Mouse (Mus musculus) adrenal gland, postnatal 10 days (tissue): ENCODE measurements around the gene Galnt6. TPM values are rescaled to one million over a fixed set of nuclear protein-coding genes. Genes with fewer than 3 reads are reported as not detected.
"Not testable (repeated sequence)": the region's sequence is repeated elsewhere in the genome, so short reads cannot be mapped to it uniquely, and the experiment has no call there.

Experiments
- DNase-seq: peaks from one replicate; pipeline ENCODE4 v3.0.0; 2021; ENCODE audit warnings: mixed read lengths
- long read RNA-seq, 2 experiments: library from polyadenylated mRNA; stranded (forward); transcript quantifications; one replicate each; pipeline ENCODE4 v2.0.0; 2021
- total RNA-seq, 2 experiments: library from RNA; stranded (reverse); gene quantifications; 2 replicates each; pipeline ENCODE4 v1.2.3; 2021

Galnt6 gene
- 1 to 10 TPM; 9.6 to 9.9 TPM for total RNA-seq
- long read RNA-seq, experiment 1, partial matches to known transcripts = 2 of 9 reads
- long read RNA-seq, experiment 1, other reads (novel, unspliced or antisense) = 2 of 9 reads
- long read RNA-seq, experiment 2, partial matches to known transcripts = 1 of 5 reads
- long read RNA-seq, experiment 2, other reads (novel, unspliced or antisense) = 0 of 5 reads

DNA sequence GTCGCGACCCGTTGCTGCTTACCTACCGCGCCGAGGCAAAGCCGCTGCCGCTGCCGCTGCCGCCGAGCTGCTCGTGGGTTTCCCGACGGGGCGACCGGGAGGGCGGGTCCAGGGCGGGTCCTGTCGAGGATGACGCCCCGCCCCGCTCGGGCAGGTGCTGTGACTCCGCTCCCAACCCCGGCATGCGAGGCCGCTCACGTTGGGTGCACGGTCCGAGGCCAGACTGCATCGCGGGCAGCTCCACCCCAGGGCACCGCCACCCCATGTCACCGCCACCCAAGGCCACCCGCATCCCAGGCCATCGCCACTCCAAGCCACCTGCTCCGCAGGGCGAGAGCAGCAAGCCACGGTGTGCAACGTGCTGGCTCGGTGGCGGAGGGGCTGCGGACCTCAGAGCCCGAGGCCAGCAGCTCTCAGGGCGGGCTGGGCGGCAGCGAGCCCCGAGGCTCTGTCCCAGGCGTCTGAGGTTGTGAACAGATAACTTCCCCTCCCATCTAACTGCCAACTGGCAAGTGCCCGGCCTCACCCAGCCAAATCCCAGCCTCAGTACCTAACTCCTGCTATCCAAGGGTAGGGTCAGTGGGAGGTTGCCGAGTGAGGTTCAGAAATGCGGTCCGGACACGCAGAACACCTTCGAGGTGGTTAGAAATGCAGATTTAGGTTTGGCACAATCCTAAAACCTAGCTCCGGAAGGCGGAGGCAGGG, at the start of gene Galnt6:
TSS of gene Galnt6 (minus strand) at position 96 of the 705 bp plus-strand sequence.
- DNase-seq = peak; percentile 35

DNA sequence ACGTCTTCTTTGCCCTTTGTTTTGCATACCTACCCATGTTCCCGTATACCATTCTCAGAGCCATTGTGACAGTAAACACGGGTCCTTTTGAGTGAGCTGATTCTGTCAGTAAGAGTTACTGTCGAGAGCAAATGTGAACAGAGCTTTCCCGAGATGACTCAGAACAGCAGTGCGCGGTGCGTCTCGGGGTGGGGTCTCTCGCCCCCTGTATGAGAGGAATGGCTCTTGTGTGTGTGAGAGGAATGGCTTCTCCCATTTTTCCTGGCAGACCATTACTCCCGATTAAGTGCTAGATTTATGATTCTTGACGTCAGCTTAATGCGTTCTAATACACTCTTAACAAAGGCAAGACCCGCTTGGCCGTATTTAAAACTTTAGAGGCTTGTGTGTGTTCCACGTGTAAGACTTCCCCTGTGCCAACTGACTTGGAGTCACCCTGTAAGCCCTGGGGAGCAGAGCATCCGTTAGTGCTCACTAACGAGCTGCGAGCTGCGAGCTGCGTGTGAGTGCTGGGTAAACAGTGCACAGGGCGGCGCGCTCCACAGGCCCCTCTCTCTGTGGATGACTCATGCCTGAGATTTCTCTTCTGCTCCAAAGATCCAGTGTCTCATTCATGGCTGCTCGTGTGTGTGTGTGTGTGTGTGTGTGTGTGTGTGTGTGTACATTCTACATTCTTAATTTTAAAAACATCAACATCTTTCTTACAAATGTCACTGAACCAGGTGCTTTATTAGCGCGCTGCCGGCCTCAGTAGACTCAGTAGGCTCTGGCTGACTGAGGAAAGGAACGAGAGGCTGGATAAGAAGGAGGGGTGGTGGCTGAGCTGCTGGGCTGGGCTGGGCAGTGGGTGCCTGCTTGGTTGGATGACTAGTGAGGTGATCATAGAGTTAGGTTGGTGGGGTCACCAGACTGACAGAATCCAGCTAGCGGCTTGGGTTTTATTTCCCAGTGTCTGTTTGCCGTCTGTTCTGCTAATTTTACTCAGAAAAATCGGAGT, 48.1 kb upstream of the Galnt6 start:
- DNase-seq = peak; percentile 60

DNA sequence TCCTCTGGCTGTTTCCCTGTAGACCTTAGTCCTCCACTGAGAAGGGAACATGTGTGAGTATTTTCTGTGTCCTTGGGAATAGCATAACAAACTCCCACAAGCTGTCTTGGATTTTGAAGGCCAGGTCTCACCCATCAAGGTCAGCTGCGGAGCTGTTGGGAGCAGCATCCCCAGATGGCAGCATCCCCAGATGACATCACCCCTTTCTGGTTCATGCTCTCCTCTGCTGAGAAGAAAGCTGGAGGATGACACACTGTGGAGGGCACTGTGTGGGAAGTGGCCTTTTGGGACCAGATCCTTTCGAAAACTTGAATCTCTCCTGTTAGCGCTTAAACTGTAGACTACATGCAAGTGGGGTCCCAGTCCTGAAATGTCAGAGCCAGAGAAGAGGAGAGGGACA, 47.2 kb upstream of the Galnt6 start:
- DNase-seq = peak; percentile 48

DNA sequence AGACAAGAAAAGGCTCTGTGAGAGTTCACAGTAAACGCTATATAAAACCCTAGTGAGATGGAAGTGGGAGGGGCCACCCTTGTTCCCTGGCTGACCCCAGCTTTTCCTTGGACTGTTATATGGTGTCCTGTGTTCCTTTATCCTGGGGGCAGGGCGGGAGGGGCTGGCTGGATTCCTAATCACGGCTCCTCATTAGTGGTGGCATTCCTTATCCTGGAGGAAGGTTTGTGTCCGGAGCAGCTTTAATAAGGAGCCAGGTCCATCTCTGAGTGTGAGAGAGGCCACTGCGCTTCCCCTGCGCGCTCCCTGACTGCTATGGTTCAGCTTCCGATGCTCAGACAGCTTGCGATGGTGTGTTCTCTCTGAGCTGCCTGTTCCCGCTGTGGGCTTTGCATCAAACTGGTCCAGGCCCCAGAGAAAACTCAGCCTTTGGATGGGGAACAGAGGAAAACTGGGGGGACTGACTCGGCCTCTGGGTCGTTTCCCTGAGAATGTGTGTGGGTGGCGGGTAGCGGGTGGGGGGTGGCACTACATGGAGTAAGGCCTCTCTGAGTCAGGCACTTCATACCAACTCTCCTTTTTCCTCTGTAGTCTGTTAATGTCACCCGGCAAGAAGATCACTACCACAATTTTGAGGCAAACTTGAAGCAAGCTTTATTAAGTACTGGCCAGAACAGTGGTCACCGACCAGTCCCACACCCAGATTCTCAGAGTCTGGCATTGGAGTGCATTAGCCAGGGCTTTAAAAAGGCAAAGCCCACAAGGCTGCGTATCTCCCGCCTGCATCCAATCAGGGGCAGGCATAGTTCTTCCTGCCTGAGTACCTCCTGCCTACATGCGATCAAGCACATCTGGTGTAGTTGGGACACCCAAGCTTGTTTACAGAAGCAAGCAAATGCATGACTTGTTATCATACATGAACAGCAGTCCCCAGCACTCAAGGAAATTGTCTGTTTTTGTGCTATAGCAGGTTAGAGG, 46.3 kb upstream of the Galnt6 start:
- no peak for DNase-seq

DNA sequence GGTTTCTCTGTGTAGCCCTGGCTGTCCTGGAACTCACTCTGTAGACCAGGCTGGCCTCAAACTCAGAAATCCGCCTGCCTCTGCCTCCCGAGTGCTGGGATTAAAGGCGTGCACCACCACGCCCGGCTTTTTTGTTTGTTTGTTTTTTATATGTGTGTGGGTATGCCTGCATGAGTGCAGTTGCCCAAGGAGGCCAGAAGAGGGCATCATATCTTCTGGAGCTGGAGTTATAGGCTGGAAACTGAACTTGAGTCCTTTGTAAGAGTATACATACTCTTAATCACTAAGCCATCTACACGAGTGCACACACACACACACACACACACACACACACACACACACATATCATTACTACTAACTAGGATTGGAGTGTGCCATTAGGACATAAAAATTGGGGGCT, 44.7 kb upstream of the Galnt6 start:
- DNase-seq = not testable (repeated sequence)

DNA sequence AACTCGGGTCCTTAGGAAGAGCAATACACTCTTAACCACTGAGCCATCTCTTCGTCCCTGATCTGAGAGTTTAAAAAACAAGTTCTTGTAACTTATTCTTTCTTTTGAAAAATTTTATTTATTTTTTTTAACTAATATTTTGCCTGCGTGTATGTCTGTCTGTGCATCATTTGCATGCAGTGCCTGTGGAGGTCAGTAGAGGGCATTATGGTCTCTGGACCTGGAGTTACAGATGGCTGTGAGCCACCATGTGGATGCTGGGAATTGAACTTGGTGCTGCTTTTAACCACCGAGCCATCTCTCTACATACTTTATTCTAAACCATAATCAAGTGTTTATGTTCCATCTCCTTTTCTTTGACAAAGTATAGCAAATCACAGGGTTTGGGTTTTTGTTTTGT, 43.5 kb upstream of the Galnt6 start:
- no peak for DNase-seq

DNA sequence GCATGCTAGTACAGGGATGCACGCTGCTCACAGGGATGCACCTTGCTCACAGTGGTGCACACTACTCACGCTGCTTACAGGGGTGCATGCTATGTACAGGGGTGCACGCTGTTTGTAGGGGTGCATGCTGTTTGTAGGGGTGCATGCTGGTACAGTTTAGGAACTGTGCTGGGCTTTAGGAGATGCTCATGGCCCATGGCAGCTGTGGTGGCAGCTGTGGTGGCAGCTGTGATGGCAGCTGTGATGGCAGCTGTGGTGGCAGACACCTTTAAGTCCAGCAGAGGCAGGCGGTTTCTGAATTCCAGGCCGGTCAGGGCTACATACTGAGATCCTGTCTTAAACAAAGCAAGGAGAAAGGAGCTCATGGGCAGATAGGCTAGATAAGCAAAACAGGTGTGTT, 41.2 kb upstream of the Galnt6 start:
- no peak for DNase-seq

DNA sequence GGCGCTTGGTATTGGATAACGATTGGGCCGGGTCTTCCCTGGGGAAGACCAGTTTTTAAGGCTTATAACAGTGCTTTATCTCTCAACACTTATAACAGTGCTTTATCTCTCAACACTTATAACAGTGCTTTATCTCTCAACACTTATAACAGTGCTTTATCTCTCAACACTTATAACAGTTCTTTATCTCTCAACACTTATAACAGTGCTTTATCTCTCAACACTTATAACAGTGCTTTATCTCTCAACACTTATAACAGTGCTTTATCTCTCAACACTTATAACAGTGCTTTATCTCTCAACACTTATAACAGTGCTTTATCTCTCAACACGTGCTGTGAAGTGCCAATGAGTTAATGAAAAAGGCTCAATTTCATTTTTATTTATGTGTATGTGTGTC, 39.8 kb upstream of the Galnt6 start:
- not testable (repeated sequence) for DNase-seq

DNA sequence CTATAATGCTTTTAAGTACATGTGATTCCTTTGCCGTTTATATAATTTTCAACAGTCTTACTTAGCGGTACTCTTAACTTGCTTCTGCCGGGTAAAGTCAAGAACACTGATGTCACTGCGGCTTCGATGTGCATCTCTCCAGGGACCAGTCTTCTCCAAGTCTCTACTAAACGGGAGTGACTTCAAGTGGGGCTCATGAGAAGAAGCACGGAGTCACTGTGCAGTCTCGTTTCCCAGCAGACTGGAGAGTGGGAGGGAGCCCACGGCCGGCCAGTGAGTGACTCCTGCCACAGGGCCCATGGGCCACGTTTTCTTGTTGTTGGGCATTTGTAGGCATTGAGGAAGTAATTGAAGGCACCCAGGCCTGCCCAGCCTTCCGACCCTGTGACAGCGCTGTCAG, 38.7 kb upstream of the Galnt6 start:
- no peak for DNase-seq

DNA sequence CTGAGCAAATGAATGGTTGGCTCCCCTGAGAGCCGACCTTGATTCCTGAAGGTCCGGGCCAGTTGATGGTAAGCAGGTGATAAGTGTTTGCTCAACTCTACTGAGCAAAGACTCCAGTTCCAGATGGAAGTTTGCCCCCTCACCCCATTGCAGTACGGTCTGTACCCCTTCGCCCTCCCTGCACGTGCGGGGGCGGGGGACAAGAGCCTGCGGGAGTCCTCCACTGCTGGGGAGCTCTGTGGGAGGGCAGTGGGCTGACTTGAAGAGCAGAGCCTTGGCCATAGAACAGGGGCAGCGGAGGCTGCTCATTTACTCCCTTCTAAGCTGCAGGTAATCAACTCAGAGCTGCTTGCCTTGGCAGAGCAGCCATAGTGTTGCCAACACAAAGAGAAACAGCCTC, 37.6 kb upstream of the Galnt6 start:
- DNase-seq = no peak

DNA sequence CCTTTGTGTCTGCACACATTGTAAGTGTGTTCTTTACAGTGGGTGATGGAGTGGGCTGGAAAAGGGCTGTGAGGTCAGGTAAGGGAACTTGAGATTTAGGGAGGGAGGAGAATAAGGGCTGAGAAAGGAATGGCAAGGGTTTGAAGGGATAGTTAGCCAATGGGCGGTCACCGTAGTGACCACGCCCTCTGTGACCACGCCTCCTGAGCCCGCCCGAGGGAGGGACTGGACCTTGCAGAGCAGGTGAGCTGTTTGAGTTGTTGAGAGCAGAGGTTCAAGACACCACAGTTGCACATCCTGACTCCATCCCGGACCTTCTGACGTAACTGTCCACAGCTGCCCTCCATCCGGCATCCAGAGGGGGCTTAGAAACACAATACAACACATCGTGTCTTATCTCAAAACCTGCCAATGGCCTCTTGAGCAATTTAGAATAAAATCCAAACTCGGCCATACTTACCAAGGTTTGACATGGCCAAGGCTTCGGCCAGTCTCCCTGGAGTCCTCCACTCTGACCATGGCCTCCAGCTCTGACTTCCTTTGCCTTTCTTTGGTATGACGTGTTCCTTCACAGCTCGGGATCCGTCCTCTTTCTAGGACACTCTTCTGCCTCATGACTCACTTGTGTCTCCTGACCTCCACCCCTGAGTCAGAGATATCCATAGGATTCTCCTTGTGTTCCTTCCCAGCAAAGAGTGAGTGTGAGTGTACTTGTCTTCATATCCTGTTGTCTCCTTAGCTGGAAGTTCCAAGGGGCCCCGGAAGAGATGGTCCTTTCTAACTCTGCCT, 35.2 kb upstream of the Galnt6 start:
- no peak for DNase-seq

DNA sequence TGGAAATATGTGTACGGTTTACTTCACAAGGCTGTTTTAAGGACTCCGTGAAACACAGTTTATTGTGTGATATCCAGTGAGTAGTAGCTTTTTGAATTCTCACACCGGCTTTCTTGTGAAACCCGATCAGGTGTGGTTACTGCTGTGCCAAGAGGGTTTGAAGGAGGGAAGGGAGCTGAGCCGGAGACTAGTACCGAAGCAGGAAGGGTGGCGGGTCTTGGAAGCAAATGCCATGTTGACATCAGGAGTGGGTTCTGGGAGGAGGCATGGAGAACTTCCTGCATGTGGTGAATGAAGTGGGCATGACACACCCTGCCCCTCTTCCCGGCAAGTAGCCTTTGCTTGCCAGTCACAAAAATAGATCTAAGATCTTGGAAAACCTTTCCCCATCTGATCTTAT, 33.5 kb upstream of the Galnt6 start:
- DNase-seq = no peak

DNA sequence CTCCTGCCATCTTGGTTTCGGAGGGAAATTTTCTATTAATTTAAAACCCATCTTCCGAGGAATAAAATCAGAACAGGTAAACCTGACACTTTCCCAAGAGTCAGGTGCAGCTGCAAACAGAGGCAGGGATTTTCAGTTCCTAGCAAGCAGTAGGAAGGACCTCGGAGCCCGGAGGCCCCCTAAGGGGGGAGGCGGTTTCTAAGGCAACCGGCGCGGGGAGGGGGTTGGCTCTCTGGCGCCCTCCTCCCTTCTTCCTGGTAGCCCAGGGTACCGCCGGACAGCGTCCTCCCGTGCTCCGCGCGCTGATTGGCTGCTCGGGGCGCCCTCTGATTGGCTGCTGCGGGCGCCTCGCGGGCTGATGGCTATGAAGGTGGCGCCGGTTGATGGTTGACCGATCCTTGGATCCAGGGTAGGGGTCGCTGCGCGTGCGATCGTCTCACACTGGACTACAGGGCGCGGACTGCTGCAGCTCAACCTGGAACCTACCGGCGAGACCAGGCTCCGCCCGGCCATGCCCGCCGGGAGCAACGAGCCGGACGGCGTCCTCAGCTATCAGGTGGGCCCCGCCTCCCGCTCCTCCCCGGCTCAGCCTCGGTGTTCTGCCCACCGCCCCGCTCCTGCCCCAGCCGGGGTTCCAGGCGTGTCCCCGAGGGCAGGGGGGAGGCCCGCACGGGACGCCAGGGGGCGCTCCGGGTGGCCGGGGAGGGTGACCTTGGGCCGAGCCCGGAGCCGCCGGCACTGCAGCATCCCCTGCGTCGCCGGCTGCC, 32.4 kb upstream of the Galnt6 start, which contains the start of gene Slc4a8:
TSS of gene Slc4a8 (plus strand) at position 329 of the 767 bp plus-strand sequence.
- peak; percentile 93 for DNase-seq

DNA sequence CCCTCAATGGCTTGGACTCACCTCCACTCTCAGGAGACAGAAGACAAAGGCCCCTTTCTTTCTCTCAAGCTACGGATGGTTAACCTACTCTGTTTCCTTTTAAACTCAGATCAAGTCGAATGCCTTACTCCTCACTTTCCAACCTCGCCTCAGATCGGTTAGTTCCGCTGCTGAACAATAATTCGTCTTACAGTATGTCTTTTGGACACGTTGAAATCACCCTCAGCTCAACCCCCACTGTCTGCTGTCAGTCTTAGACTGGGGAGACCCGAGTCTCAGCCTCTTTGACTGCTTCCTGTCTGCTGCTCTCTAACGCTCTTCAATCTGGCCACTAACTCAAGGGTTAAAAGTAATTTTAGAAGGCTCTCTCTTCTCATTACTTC, 31.9 kb upstream of the Galnt6 start:
- no peak for DNase-seq

DNA sequence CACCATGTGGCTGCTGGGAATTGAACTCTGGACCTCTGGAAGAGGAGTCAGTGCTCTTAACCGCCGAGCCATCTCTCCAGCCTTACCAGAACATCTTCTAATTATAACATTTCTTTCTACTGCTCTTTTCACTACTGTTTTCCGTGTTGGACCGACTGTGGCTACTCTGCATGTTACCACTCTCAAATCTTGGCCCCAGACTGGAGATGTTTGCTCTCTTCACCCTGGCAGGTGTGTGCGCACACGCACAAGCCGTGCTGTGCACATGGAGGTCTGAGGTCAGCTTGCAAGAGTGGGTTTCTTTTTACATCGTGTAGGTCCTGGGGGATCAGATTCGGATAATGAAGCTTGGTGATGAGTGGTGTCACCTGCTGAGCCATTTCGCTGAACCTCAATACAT, 30.1 kb upstream of the Galnt6 start:
- DNase-seq = no peak

DNA sequence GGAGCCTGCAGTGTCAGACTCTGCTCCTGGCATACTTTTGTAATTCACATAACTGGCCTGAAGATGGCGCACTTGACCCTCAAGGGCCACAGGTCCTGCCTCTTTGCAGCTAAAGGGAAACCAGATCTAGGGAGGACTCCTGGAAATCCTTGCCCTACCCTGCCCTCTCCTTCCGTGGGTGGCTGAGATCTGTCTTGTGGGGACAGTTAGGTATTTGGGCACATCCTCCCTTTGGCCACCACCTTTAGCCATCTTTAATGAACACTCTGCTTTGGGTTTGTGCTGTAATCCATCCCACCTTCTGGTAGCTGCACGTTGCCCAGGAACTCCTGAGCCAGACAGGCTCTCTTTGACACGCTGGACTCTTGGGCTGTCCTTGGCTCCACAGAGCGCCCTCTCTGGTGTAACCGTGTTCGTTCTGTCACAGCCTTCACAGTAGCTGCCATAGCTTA, 28.4 kb upstream of the Galnt6 start:
- DNase-seq = peak; percentile 75

DNA sequence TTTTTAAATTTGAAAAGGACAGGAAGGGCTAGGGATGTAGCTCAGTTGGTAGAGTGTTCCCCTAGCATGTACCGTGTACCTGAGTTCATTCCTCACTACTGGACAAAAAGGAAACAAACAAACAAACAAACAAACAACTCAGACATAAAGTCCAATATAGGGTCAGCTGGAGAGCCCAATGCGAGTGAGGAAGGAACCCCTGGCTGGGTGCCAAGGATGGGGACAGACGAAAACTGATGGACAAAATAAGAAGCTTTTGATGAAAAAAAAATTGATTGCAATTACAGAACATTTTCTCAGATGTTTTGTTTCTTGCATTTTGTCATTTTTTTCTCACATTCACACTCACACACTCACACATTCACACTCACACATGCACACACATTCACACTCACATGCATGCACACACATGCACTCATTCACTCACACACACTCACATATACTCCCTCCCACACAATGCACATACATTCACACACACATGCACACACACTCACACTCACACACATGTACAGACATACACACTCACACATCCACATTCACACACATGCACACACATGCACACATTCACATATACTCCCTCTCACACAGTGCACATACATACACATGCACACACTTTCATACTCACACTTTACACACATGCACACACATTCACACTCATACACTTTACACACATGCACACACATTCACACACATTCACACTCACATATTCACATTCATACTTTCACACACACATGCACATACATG, 26.9 kb upstream of the Galnt6 start:
- DNase-seq = no peak

DNA sequence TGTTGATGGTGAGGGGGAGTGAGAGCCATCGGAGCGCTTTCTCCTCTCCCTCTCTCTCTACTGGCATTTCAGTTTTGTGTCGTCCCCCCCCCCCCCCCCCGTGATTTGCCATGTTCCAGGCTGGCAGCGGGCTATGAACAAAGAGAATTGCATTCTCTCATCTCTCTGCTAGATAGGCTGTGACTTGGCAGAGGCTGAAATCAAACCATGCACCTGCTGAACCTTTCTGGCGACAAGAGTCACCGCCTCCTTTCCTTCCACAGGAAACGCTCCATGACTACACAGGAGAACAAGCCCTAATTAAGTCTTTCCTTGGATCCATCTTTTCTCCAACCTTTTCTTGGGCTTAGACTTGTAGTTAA, 26.3 kb upstream of the Galnt6 start:
- no peak for DNase-seq

DNA sequence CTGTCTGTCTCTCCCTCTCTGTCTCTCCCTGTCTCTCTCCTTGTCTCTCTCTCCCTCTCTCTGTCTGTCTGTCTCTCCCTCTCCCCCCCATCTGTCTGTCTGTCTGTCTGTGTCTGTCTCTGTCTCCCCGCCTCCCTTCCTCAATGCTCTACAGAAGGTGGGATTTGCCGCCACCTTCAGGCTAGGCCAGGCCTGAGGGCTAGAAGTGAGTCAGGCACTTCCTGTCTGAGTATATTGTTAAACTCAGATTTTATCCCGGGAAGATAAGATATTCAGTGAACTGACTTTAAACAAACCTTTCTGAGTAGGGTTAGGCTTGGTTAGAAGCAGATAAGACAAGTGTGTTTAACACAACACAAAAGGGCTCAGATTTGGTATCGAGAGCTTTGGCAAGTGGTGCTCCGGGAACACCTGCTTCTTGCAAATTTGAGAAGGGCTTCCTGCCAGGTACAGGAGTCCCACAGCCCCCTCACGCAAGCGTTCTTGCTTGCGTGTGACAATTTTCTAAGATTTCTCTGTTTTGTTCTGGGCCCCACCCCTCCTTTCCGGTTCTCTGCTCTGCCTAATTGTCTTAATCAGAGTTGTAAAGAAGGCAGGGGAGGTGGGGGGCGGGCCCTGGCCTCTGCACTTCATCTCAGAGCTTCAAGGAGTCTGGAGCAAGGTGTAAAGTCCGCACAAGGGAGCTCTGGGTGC, 25.8 kb upstream of the Galnt6 start:
- peak; percentile 59 for DNase-seq
